Mouse (Mus musculus) ES-CJ7 (cell line): Measurements from ENCODE around the gene Lrg1.
A peak's percentile ranks its signal among the peaks of the same experiment; 100 is the strongest.
"Not testable (repeated sequence)": the region's sequence is repeated elsewhere in the genome, so short reads cannot be mapped to it uniquely, and the experiment has no call there.

Experiments used
- DNase-seq: peaks from one replicate; pipeline ENCODE4 v3.0.0; 2011; ENCODE audit warnings: low read depth, low spot score

Lrg1 gene

DNA sequence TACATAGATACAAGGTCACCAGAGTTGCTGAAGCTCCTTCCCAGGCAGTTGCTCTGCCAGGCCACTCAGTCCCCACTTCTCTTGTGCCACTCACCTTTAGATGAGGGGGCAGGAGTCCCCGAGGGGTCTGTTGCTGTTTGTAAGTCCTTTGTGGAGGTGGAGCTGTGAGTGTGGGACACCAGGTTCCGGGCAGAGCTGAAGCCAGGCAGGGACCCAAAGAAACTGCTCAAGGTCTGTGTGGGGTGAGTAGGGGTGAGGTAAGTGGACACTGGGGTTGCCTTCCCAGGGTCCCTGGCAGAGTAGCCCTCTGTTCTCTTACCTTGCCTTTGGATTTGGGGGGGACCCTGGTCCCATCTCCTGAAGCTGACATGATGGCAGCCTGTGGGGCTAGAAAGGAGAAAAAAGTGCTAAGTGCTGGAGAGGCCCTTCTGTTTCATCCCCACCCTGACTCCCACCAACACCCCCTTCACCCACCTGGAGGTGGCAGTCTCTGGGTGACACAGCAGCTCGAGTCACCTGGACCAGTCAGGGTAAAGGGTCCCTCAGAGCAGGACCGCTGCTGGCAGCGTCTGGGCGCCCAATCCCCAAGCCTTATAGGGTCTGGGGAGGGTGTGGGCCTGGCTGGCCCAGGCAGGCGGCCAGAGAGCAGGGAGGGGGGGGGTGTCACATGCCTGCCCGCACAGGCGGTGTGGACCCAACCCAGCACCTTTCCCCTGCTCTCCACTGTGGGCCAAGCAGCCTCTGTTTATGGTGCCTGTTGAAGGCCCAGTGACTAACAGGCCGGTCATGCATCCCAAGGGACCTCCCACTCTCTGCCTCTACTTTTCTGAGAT is 12.4 kb downstream of the Lrg1 start, which contains the start of gene Plin4:
Gene Plin4 (minus strand): TSS at position 585 of the 833 bp plus-strand sequence.
- no peak for DNase-seq

DNA sequence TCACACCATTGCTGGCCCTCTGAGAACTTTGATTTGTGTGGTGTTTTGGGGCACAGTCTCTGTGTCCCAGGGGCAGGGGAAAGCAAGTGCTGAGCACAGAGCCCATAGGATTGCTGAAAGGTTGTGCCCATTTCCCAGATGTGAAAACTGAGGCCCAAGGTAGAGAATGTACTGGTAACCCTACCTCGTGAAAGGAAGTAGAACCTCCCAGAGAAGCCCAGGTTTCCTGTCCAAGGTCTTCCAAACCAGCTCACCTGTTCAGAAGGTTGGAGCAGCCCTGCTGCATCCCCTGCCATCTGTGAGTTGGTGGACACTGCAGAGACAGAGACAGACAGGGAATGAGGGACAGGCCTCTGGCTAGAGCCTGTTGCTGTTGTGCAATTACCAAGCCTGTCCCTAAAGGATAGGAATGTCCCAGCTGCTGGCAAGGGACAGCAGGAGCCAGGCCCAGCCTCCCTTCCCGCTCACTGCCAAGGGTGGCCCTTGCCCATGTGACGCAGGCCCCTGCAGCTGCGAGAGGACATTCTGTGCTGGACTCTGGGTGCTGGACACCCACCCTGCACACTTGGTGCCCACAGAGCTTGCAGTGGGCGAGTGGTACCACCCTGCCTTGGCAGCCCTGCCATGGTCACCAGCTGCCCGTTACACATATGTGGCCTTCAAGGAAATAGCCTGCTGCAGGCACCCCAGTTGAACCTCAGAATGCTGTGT is 13.3 kb downstream of the Lrg1 start:
- DNase-seq: no peak

DNA sequence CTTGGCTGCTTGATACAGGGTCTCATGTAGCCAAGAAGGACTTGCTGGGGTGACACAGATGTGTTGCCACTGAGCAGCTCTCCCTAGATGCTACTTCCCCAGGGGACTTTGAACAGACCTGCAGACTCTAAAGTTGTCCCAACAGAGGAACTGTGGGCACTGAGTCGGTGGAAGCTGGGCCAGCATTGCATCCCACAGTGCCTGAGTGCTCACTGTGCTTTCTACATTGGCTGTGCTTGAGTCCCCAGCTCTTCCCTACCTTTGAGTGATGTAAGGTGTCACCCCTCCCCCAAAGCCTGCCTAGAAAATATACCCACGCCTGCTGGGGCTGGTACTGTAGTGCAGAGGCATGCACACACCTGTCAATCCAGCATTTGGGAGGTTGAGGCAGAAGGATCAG is 14.1 kb downstream of the Lrg1 start:
- no peak for DNase-seq

DNA sequence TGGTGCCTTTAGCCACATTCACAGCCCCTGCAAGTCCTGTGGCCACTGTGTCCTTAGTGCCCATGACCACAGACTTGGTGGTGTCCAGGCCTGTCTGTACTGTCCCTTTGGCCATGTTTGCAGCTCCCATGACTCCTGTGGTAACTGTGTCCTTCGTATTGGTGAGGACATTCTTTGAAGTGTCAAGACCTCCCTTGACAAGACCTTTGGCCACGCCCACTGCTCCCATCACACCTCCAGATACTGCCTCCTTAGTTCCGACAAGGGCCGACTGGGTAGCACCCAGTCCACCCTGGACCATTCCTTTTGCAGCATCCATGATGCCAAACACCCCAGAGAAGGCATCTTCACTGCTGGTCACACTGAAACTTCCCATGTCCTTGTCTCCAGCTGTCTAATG is 14.8 kb downstream of the Lrg1 start:
- DNase-seq: no peak

DNA sequence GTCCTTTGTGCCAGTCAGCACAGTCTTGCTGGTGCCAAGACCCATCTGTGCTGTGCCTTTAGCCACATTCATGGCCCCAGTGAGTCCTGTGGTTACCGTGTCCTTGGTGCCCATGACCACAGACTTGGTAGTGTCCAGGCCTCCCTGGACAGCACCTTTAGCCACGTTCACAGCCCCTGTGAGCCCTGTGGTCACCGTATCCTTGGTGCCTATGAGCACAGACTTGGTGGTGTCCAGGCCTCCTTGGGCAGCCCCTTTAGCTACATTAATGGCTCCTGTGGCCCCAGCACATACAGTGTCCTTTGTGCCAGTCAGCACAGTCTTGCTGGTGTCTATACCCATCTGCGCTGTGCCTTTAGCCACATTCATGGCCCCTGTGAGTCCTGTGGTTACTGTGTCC is 15.4 kb downstream of the Lrg1 start:
- DNase-seq: not testable (repeated sequence)

DNA sequence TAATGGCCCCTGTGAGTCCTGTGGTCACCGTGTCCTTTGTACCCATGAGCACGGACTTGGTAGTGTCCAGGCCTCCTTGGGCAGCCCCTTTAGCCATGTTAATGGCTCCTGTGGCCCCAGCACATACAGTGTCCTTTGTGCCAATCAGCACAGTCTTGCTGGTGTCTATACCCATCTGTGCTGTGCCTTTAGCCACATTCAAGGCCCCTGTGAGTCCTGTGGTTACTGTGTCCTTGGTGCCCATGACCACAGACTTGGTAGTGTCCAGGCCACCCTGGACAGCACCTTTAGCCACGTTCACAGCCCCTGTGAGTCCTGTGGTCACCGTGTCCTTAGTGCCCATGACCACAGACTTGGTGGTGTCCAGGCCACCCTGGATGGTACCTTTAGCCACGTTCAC is 17.0 kb downstream of the Lrg1 start:
- not testable (repeated sequence) for DNase-seq

DNA sequence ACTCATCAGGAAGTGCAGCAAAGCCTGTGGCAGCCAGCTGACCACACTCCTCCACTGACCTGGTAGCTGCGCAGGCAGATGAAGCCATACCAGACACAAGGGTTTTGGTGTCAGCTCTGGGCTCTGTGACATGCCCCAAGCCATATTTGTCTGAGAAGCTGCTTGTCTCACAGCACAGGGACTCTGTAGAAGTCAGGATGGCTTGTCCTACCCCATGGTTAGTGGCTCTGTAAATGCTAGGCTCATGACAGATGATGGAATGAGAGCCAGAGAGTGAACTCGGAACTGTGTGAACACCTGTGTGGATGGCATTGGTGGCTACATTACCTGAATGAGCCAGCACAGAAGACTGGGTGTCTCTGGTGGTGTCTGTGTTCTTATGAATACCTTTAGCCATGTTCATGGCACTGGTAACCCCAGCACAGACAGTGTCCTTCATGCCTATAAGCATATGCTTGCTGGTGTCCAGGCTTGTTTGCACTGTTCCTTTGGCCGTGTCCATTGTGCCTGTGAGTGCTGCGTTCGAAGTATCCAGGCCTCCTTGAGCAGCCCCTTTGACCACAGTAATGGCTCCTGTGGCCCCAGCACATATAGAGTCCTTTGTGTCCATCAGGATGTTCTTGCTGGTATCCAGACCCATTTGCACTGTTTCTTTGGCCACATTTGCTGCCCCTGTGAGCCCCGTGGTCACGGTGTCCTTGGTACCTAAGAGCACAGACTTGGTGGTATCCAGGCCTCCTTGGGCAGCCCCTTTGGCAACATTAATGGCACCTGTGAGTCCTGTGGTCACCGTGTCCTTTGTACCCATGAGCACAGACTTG is 18.1 kb downstream of the Lrg1 start:
- DNase-seq: no peak

DNA sequence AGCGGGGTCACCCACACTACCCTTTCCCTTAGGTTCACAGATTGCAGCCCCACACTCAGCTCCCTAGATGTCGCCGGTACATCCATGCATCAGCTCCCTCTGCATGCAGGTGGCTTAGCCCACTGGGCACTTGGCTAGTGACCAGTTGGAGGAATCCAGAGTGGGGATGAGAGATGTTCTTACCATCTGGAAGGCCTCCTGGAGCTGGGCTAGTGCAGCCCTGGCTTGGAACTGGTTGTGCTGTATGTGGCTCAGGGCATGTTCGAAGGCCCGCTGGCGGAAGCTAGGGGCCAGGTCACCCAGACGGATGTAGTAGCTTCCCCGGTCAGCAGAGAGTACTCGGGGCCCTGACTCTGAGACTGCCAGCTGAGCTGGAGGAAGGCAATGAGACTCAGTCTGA is 18.9 kb downstream of the Lrg1 start:
- no peak for DNase-seq

DNA sequence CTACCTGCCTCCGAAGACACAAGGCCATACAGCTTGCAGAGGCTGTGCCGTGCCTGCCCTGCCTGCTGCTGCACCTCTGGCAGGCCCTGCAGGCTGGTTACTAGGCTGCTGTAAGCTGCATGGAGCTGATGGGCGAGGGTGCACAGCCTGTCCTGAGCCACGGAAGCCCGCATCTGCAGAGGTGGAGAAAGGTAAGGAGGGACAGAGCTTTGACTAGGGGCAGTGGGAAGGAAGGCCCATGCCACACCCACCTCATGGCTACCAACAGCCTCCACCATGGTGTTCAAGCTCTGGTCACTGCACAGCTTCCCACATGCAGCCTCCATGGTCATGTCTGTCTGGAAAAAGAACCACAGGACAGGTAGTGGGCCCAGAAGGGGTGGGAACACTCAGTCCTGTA is 19.6 kb downstream of the Lrg1 start:
- no peak for DNase-seq

DNA sequence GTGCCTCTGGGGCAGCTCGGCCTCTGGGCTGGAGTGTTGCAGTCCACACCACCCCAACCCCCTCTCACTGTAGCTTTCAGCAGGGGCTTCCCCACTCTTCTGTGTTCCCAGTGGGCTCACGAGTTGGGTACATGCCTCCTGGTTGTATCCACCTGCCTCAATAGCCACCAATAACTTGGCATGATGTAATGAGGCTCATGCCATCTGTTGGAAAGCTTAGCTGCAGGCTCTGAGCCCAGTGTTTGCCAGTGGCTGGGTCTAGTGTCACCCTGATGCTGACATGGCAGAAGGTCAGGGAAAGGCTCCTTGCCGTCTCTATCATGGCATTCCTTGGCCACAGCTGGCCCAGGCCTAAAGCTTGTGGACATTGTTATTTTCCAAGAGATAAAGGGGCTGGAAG is 21.0 kb downstream of the Lrg1 start:
- DNase-seq: no peak

DNA sequence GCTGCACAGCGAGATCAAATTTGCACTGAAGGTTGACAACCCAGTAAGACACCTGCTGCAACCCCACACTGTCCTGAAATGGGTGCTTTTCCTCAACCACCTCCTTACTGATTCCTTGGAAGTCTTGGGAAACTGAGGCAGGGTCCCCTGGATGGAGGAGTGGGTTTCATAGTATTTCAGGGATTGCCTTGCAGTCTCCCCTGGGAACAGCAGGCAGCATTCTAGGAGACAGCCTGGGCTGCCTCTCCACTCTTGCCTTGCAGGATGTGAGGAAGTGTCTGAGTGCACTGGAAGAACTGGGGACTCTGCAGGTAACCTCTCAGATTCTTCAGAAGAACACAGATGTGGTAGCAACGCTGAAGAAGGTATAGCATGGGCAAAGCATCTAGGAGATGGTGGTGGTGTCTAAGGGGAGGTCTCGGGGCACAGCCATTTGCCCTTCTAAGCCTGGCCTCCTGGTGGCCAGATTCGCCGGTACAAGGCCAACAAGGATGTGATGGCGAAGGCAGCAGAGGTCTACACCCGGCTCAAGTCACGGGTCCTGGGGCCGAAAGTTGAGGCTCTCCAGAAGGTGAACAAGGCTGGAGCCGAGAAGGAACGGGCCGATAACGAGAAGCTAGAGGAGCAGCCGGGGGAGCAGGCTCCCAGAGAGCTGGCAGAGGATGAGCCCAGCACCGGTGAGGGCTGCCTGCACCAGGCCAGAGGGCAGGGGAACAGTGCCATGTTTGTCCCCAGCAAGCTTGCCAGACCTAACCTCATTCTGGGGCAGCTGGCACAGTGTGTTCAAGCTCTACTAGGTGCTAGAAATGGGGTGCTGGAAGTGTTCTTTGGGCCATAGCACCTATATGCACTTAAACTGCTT is 22.9 kb downstream of the Lrg1 start:
- no peak for DNase-seq

DNA sequence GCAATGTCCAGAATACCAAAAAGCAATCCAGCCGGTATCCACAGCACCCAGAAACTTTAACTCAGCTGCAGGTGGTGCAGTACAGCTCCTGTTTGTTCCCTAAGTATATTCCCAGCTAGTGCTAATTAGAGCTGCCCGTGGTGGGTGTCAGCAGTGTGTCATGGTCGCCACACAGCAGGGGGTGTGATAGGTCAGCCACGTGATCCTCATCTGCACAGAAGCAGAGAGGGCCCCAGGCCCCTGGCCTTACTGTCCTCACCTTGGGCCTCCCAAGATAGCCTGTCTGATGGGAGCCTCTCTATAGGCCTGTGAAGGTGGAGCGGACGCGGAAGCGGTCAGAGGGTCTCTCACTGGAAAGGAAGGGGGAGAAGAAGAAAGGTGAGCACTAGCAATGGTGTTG is 23.6 kb downstream of the Lrg1 start:
- DNase-seq: no peak

DNA sequence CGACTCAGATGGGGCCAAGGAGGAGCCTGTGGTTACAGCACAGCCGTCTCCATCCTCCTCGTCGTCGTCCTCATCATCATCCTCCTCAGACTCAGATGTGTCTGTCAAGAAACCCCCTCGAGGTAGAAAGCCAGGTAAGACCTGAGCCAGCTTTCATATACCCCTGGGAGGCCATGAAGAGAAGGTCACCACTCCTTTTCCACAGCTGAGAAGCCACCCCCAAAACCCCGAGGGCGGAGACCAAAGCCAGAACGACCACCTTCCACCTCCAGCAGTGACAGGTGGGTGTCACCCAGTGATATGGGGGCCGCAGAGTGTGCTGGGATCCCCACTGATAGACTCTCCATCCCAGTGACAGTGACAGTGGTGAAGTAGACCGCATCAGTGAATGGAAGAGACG is 24.9 kb downstream of the Lrg1 start:
- no peak for DNase-seq

DNA sequence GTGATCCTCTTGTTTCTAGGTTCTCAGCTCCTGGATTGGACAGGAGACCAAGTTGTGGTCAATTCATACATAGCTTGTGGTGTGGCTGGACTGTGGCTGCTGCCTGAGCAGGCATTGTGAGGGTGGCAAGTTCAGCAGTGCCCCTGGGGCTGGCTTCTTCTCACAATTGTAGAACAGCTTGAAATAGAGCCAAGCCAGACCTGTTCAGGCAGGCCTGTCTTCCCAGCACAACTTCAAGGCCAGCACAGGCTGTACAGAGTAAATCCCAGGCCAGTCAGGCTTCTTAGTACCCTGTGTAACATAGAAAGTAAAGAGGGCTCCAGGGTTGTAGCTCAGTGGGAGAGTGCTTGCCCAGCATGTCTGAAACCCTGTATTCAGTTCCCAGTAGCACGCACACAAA is 29.0 kb downstream of the Lrg1 start:
- no peak for DNase-seq

DNA sequence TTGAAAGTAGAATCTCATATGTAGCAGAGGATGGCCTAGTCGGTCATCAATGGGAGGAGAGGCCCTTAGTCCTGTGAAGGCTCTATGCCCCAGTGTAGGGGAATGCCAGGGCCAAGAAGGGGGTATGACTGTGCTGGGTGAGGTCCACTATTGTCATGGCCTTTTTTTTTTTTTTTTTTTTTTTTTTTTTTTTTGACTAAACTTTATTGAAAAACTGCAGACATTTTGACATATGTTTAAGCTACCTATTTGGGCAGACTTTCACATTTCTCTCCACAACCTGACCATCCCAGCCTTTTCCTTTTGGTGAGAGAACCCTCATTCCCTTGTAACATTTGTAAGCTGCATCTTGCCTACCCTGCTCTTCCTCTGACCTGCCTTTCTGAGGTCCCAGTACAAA is 29.5 kb downstream of the Lrg1 start:
- no peak for DNase-seq

DNA sequence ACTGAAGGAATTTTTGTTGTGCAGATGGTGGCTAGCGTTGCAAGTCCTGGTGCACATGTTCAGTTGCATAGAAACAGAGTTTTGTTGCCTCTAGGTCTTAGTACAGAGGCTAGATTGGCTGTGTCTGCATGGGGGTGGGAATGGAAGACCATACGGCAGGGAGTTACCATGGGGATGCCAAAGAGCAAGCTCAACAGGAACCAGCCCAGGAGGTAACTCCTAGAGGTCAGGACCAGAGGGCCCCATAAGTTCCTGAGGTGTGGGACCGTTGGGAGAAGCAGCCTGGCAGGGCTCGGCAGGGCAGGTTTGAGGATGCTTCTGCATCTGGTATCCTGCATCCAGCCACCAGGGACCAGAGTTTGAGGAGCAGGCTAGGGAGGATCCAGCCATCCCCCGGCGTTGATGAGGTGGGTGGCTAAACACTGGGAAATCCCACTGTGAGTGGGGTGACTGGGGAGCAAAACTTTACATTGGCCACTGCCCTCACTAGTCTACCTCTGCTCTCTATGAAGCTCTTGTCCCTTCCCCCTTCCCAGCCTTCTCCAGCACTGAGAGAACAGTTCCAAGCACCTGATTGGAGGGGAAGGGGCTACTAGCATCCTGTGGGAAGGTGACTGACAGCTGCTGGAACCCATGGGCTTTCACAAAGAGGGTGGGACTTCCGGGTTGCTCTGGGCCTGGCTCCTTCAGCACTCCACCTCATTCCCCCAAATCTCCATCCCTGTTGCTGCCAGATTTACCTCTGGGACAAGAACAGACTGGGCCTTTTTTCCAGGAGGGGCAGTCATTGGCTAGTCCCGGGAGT is 40.8 kb downstream of the Lrg1 start:
- peak; percentile 94 for DNase-seq

DNA sequence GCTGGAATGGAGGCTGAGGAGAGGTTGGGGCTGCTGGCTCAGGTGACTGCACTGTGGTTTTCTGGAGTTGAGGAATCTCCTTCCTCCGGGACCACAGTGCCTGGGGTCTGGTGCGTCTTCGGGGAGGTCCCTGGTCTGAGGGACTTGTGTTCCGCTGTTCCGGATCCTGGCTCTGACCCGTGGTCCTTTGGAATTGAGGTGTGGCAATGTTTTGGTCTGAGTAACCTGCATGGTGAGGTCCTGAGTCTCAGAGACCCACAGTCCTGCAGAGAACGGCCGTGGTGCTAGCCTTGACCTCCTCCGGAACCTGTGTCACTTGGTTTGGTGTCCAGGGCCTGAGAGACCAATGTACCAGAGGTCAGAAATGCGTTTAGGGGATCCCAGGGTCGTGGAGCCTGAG is 41.9 kb downstream of the Lrg1 start:
- no peak for DNase-seq

DNA sequence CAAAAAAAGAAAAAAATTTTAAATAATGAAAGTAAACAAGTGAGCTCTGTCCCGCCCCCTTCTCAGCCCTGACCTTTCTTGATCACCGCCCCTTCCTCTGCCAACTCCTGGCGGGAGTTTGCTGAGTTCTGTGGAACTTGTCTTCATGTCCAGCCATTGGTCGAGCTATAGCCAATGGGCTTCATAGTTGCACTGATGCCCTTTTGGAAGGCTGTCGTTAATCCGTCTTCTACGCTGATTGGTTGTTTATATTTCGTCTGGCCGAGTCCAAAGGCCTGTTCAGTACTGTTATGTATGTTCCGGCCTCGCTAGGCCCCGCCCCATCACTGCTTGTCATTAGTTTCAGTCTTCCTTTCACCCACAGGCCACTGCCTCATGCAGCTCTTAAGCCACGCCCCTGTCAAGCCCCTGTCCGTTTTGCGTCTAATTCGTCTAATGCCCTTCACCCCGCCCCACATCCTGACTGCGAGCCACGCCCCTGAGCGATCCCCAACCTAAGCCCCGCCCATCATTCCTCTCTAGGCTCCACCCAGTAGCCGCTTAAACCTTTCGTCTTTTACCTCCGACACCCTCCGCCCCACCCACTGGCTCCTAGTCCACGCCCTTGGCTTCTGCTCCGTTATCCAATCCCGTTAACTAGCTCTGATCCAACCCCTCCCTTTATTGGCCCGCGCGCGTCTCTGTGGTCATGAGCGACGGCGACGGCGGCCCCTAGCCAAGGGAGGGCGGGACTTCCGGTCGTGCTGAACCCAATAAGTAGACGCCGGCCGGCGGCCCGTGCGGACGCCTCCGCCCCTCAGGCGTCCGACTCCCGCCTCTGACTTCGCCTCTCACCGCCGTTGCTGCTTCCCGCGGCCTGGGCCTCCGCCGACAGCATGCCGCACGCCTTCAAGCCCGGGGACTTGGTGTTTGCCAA is 42.7 kb downstream of the Lrg1 start, which contains the start of gene Hdgfl2:
Gene Hdgfl2 (plus strand): TSS at position 755 of the 916 bp plus-strand sequence.
- DNase-seq: peak; percentile 100

DNA sequence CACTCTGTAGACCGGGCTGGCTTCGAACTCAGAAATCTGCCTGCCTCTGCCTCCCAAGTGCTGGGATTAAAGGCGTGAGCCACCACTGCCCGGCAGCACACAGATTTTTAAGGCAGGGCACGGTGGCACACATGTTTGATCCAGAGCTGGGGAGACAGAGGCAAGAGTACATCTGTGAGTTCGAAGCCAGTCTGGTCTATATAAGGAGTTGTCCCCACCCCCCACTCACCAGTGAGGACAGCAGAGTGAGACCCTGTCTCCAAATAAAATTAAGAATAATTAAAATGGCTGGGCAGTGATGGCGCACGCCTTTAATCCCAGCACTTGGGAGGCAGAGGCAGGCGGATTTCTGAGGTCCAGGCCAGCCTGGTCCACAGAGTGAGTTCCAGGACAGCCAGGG is 43.4 kb downstream of the Lrg1 start:
- not testable (repeated sequence) for DNase-seq
